Mouse (Mus musculus) urinary bladder, adult 18-20 months (tissue): ENCODE results near the gene Sema3a.

ENCODE experiments used
- DNase-seq, 2 experiments: peaks; one replicate each; pipeline ENCODE4 v3.0.0; 2022; ENCODE audit warnings: low spot score in 2 of 2, mixed read lengths in 2 of 2

Sema3a gene

DNA sequence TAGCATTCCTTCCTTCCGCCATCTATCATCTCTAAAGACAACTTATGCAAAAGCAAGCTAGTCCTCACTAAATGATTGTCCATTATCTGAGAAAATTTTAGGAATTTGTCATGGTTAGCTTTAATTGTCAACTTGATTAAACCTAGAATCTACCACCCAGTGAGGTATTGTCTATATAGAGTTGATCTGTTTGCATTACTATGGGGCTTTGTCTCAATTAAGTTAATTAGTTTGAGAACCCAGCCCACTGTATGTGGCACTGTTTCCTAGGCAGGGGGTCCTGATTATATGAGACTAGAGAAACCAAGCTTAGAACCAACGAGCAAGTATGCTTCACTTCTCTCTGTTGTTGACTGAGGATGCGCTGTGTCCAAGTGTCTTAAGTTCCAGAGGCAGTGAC lies 194.9 kb downstream of the Sema3a start:
- no peak for DNase-seq

- DNase-seq: no peak
Observed at GRCm38 (mm10) chr5:13327281-13327680, 202.1 kb downstream of the Sema3a start.

GRCm38 (mm10) chr5:13331412-13331811 lies 206.2 kb downstream of the Sema3a start:
- no peak for DNase-seq

DNA sequence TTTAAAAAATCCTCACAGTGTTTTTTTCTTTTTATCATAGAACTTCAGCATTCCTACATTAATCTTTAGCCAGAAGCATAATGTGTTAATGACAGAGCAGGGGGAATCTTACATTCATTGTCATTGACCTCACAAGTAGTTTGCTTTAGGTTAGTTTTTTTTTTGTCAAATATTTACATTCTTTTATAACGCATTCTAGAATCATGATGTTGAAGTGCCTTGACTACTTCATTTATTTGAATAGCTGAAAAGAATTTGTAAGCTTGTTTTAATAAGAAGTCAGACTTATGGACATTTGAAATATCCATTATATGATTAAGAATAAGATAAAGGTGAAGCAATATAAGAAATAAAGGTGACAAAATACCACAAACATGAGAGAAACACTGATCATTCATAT lies 212.5 kb downstream of the Sema3a start:
- DNase-seq: no peak

DNA sequence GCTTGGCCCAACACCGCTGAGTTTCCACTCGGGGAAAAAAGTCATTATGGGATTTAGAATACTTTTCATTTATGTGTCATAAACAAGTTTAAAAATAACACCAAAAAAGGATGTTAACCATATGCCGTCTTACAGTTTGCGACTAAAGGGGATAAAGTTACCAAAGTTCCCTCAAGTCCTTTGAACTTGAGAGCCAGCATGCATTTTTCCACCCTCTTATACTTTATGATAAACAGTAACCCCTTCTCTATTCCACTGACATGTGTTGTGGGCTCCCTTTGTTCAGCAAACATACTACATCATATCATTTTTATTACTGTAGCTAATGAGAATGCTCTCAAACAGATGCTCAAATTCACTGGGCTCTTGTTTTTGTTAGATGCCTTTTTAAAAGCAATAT lies 221.9 kb downstream of the Sema3a start:
- DNase-seq: no peak

- no peak for DNase-seq
Observed at GRCm38 (mm10) chr5:13351611-13352010, 226.4 kb downstream of the Sema3a start.

GRCm38 (mm10) chr5:13352995-13353394 lies 227.8 kb downstream of the Sema3a start:
- DNase-seq: no peak

GRCm38 (mm10) chr5:13353539-13353938 lies 228.3 kb downstream of the Sema3a start:
- DNase-seq: no peak

- no peak for DNase-seq
Observed at GRCm38 (mm10) chr5:13354913-13355312, 229.7 kb downstream of the Sema3a start.

DNA sequence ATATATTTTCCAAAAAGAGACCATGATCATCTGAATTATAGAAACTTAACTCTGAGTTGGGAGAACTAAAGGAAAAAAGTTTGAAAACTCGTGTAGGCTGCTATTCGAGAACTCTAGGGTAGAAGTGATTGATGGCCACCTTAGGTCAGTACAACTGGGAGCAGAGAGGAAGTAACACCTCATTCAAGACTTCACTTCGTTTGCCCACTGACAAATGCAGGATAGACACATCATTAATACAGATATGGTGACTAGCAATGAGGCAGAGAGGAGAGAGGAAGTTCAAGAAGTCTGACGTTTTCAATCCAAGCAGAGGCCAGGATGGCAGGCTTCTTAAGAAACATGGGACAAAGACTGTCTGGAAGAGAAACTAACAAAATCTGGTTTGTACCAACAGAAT lies 233.6 kb downstream of the Sema3a start:
- no peak for DNase-seq

DNA sequence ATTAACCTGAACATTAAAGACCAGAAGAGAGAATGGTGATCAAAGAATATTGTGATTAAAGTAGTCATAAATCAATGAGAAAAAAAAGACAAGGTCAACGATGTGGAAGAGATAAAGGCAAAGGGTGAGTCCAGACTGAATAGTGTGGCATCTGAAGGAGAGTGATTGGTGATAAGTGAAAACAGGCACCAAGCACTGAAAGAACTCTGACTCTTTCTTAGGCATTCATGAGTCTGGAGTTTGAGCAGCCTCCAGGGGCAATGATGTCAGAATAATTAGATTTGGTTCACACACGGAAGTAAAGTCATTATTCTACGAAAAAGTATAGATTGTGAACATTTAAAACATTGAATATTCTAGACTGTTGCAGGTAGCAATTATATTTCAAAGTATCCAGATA lies 235.5 kb downstream of the Sema3a start:
- DNase-seq: no peak

GRCm38 (mm10) chr5:13365108-13365507 lies 239.9 kb downstream of the Sema3a start:
- no peak for DNase-seq

DNA sequence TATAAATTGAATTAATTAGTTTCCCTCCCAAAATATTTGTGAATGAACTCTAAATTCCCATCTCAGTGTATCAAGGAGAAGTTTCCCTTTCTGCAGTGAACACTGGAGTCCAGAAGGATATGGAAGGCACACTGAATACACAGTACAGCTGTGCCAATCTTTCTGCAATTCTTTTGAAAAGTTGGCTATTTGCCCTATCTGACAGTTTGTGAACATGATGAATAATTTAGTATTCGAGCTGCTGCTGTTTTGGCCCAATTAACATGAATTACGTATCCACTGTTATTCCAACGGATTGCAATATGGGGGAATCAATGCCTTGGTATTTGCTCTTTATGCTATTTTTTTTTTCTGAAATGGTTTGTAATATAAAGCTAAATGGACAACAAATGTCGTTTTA lies 254.0 kb downstream of the Sema3a start:
- no peak for DNase-seq

GRCm38 (mm10) chr5:13384047-13384446 lies 258.8 kb downstream of the Sema3a start:
- DNase-seq: no peak

- DNase-seq: no peak
Observed at GRCm38 (mm10) chr5:13384714-13385113, 259.5 kb downstream of the Sema3a start.

DNA sequence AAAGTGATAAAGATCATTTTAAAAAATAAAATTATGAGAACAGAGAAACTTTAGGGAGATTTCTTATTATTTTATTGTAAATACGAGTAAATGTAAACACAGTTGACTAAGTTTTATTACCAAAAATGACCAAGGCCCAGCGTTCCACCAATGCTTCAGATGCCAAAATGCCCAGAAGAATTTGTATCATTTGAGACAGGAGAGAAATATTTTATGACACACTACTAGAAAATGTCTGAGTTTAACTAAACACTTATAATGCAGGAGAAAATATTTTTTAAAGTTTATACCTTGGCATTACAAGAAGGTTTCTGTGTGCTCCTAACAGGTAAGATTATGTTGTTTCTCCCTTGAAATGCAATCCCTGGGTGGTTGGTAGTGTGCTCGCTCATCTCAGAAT lies 261.4 kb downstream of the Sema3a start:
- DNase-seq: no peak

DNA sequence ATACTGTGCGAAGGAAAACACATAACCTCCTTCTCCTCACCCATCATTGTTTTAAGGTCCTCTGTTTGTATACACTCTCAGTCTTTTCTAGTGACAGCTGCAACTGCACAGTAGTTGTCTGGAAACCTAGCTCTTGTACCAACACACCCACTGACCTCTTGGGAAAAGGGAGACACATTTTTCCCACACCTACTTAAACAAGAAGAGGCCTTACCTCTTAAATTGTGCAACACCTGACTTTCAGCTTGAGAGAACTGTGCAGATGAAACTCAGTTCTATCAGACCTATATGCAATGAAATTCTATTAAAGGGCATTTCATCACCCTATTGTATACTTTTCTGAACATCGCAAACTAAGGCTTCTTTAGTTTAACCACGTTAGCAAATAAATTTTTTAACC lies 262.5 kb downstream of the Sema3a start:
- no peak for DNase-seq

- no peak for DNase-seq
Observed at GRCm38 (mm10) chr5:13389995-13390394, 264.8 kb downstream of the Sema3a start.

DNA sequence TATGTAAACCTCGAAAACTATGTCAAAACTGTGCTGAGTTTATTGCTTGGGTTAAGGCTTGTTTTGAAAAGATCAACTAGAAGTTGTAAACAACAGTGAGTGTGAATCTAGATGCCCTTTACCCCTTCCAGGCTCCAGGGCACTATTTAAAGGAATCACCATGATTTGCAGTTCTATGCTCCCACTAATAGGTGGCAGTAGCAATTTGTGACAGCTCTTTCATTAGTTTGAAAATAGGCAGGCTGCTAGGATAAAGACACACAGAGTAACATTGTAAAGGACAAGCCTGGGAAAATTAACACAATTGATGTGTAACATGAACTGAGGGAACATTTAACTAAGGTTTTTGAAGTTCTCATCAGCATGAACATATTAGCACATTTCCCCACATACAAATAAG lies 280.2 kb downstream of the Sema3a start:
- no peak for DNase-seq

GRCm38 (mm10) chr5:13406131-13406530 lies 280.9 kb downstream of the Sema3a start:
- no peak for DNase-seq

- no peak for DNase-seq
Observed at GRCm38 (mm10) chr5:13411920-13412319, 286.7 kb downstream of the Sema3a start.

DNA sequence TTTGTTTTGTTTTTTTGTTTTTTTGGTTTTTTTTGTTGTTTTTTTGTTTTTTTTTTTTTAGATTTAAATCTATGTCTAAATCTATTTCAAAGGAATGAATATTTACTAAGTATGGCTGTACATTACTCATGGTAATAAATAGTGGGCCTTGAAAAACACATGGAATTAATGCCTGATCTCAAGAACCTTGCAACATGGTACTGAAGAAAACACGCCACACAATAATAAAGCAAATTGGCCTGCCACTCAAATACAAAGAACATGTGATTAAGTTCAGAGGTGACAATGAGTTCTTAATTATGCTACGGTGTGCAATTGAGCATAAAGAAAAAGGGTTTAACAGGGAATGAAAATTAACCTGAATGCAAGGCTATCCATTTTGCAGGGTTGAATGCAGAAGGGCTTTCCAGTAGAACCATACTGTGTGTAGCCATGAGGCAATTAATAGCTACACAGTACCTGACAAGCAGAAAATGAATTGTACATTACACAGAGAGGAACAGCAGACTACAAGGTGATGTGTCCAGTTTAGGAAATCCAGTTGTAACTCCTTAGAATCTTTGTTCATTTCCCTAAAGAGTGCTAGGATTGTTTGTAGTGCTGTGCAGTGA lies 288.8 kb downstream of the Sema3a start:
- no peak for DNase-seq

DNA sequence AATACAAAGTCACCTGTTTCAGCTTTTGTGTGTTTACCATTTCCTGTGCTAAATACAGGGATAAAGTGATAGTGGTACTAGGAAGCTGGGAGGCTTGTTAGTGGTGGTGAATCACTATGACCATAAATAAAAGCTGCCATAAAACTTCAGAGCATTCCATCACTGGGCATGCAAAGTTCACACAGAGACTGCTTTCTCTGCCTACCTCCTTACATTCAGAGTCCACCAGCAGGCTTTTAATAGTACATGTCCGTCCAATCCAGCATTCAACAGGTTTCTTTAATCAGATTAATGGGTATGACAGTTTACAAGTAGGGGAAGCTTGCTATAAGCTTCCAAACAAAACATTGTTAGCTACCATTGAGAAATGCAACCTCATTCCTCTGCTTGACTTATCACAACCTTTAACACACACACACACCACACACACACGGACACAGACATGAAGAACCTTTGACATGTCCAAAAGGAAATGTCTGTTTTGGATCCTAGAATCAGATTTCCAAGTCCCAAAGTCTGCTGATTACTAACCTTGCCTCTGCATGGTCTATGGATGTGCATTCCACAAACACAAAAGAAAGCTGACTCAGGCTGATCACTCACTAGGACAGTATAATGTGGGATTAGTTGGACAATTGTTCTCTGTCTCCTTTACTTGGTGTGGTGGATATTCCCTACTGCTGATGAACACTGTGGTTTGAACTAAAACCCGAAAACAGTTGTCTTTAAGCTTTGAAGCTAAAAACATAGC lies 291.9 kb downstream of the Sema3a start:
- no peak for DNase-seq
